Mouse (Mus musculus) forebrain, embryonic 12.5 days (tissue): ENCODE results near the gene Megf8. TPM values are rescaled to one million over a fixed set of nuclear protein-coding genes. Genes with fewer than 3 reads are reported as not detected.

Experiments used
- ATAC-seq: fragments of 200-750 bp; cut with Nextera tagmentation; 2 replicates; pipeline ENCODE4 v1.8.0; 2017; ENCODE audit warnings: moderate TSS enrichment; ENCODE audit not compliant: low FRiP score
- H3K27ac ChIP-seq: fragments of 300-500 bp; sonication (generic); 2 replicates; pipeline ENCODE4 v1.5.1; 2016; ENCODE audit warnings: mild to moderate bottlenecking
- H3K27me3 ChIP-seq: fragments of 300-500 bp; sonication (generic); 2 replicates; pipeline ENCODE4 v1.6.1; 2016; ENCODE audit warnings: mild to moderate bottlenecking
- H3K36me3 ChIP-seq: fragments of 300-500 bp; sonication (generic); replicated peaks from 2 replicates; pipeline ENCODE4 v1.6.1; 2016; ENCODE audit warnings: mild to moderate bottlenecking
- H3K4me1 ChIP-seq: fragments of 300-500 bp; sonication (generic); 2 replicates; pipeline ENCODE4 v1.6.1; 2016
- H3K4me2 ChIP-seq: fragments of 300-500 bp; sonication (generic); 2 replicates; pipeline ENCODE4 v1.6.1; 2016; ENCODE audit warnings: mild to moderate bottlenecking, moderate library complexity
- H3K4me3 ChIP-seq: fragments of 300-500 bp; sonication (generic); replicated peaks from 2 replicates; pipeline ENCODE4 v1.5.1; 2016; ENCODE audit warnings: mild to moderate bottlenecking
- H3K9ac ChIP-seq: fragments of 300-500 bp; sonication (generic); 2 replicates; pipeline ENCODE4 v1.6.1; 2016; ENCODE audit warnings: mild to moderate bottlenecking
- H3K9me3 ChIP-seq: fragments of 300-500 bp; sonication (generic); 2 replicates; pipeline ENCODE4 v1.6.1; 2016
- WGBS: fragments of 180-500 bp; shearing (Covaris S2); methylation state at CpG from one replicate; pipeline ENCODE4 v1.1.7; 2016; 5-methylcytosine and 5-hydroxymethylcytosine counted together
- polyA plus RNA-seq: library from polyadenylated mRNA; unstranded; fragments of >200 nt; fragmentation: Nextera tagmentation; extraction: Ambion mirVana; gene quantifications from 2 replicates; pipeline ENCODE4 v1.2.1, GENCODE M21; 2016

Megf8 gene
- polyA plus RNA-seq, 1 experiment from 2014 or later, result 18.8 TPM

DNA sequence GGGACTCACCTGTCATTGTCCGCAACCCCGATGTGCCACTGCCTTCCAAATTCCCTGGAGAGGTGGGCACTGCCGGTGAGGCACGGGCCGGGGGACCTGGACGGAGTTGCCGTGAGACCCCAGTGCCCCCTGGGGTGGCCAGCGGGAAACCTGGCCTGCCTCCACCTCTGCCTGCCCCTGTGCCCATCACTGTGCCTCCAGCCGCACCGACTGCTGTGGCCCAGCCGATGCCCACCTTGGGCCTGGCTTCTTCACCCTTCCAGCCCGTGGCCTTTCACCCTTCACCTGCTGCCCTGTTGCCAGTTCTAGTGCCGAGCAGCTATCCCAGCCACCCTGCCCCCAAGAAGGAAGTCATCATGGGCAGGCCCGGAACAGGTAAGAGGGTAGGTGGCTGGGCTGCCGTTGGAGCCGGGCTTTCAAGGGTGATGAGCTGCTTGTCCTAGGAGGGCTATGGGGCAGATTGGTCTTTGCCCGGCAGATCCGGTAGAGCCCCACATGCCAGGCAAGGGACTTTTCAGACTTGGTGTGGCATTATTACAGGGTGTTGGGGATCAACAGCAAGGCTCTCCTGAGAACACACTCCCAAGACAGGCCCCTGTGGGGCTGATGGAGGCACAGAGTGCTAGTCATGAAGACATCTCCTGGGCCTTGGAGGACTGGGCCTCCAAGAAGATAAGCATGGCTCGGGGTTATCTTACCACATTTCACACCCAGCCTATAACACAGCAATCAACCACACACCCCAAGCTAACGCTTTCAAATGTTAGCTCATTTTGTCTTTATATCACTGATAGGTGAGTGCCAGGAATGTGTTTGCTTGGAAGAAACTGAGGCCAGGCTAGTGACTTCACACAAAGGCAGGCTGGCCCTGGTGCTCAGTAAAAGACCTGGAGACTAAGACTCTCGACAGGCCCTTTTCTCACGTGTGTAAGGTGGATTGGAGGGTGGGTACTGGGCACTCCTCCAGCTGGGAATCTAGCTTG lies 43.4 kb upstream of the Megf8 start:
- no peaks in the 10 kb centered on the region for H3K9me3 ChIP-seq
- no peak overlapping the region for H3K9ac ChIP-seq
- 93% methylated on average over 22 of the region's 22 CpGs for whole genome bisulfite sequencing
- no peak overlapping the region for H3K27ac ChIP-seq
- no peak overlapping the region for H3K4me2 ChIP-seq
- H3K4me1 ChIP-seq, result peaks cover 36% of the 10 kb centered on the region
- ATAC-seq, result no peak
- no peak overlapping the region for H3K4me3 ChIP-seq
- no peaks in the 10 kb centered on the region for H3K27me3 ChIP-seq
- H3K36me3 ChIP-seq, result peaks cover 30% of the 10 kb centered on the region

DNA sequence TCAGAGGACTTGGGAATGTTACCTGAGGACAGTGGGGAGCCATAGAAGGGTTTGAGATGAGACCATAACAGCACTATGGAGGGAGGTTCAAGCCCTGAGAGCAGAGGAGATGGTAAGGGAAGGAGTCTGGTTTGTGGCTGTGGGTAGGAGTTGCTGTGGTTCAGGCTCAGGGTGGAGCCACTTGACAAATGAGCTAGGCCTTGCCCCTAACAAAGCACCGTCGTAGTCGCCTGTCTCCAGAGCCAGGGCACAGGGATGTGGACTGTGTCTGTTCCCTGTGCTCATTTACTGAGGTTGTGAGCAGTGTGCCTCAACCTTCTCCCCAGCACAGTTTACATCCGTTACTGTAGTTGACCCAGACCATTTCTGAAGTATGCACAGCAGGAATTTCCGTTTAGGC lies 42.4 kb upstream of the Megf8 start:
- WGBS, result 75% methylated on average over 5 of the region's 5 CpGs
- peaks cover 30% of the 10 kb centered on the region for H3K4me1 ChIP-seq
- H3K9me3 ChIP-seq, result no peaks in the 10 kb centered on the region
- H3K27ac ChIP-seq, result no peak overlapping the region
- no peak overlapping the region for H3K4me3 ChIP-seq
- H3K36me3 ChIP-seq, result peaks cover 30% of the 10 kb centered on the region
- no peak for ATAC-seq
- no peak overlapping the region for H3K4me2 ChIP-seq
- H3K9ac ChIP-seq, result no peak overlapping the region
- H3K27me3 ChIP-seq, result no peaks in the 10 kb centered on the region

DNA sequence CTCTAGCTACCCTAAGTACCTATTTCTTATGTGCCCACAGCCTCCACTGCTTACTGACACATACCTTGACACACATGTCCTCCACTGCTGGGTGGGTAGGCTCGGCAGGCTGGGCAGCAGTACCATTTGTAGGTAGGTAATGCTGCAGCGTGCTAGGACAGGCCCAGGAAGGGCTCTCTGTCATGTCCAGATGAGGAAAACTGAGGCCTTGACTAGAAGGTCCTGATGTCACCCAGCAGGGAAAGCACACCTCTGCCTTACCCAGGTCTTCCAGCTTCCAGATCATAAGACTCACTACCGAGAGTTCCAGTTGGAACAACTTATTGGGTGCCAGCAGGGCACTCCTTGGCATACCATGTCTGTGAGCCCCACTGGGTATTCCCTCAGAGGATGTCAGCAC lies 42.0 kb upstream of the Megf8 start:
- no peak overlapping the region for H3K4me3 ChIP-seq
- H3K36me3 ChIP-seq, result peaks cover 30% of the 10 kb centered on the region
- peaks cover 30% of the 10 kb centered on the region for H3K4me1 ChIP-seq
- no peak overlapping the region for H3K9ac ChIP-seq
- H3K27me3 ChIP-seq, result no peaks in the 10 kb centered on the region
- WGBS, result 92% methylated on average over 3 of the region's 3 CpGs
- no peak overlapping the region for H3K4me2 ChIP-seq
- no peak for ATAC-seq
- H3K9me3 ChIP-seq, result no peaks in the 10 kb centered on the region
- H3K27ac ChIP-seq, result no peak overlapping the region

DNA sequence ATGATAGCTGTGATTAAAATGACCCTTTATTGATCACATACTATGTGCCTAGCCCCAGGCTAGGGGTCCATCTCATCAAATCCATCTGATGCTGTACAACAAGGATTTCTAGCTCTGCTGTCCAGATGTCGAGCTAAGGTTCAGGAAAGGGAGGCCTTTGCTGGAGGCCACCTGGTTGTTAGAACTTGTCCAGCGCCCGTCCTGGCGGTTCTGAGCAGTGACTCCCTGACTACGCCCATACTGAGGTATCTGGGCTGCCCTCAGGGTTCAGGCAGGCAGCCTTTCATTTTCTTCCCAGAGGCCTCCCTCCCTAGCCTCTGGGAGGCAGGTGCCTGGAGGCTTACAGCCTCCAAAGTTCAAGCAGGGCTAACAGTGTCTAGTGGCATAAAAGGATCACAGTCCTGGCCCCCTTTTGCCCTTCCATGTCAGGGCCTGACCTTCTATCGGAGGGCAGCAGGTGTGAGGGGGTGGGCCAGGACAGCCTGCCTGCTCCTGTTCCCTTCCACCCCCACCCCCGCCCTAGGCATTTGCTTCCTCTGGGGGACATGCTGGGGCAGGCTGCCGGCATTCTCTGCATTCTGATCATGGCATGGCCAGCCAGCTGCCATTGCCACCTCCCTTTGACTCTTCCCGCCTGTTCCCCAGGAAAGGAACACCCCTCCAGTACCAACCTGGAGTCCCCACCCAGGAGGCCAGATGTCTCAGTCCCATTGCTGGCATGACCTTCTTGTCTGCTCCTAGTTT lies 41.2 kb upstream of the Megf8 start:
- Histone ChIP-seq H3K27ac (no peak overlapping the region), H3K9me3 (no peaks in the 10 kb centered on the region), H3K9ac (peak overlapping the region; percentile 29; the same call in 1 of the 2 replicates), H3K4me3 (no peak overlapping the region), H3K4me2 (no peak overlapping the region), H3K4me1 (peaks cover 35% of the 10 kb centered on the region), H3K27me3 (no peaks in the 10 kb centered on the region), H3K36me3 (peaks cover 30% of the 10 kb centered on the region)
- no peak for ATAC-seq
- WGBS, result 59% methylated on average over 9 of the region's 9 CpGs

DNA sequence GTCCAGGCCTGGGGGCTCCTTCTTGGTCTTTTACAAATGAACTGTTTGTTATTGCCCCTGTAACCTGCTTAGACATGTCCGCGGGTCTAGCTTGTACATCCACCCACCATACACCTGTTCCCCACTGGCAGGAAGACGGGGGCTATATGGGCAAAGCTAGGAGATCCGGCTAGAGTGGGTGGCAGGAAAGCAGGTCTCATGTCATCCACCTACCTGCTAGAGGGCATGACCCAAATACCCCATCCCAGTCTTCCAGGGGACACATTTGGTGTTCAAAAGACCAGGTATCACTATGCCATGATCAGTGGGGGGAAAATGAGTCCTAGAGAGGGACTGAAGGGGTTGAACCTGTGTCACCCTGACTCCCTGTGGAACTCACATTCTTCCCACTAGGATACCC lies 39.6 kb upstream of the Megf8 start:
- peak overlapping the region; percentile 100 for H3K27ac ChIP-seq
- peak overlapping the region; percentile 96 for H3K4me2 ChIP-seq
- whole genome bisulfite sequencing, result 97% methylated on average over 4 of the region's 4 CpGs
- ATAC-seq, result no peak
- H3K27me3 ChIP-seq, result no peaks in the 10 kb centered on the region
- H3K36me3 ChIP-seq, result peaks cover 16% of the 10 kb centered on the region
- peaks cover 45% of the 10 kb centered on the region for H3K4me1 ChIP-seq
- peak overlapping the region; percentile 89; the same call in 1 of the 2 replicates for H3K9ac ChIP-seq
- H3K9me3 ChIP-seq, result no peaks in the 10 kb centered on the region
- no peak overlapping the region for H3K4me3 ChIP-seq

DNA sequence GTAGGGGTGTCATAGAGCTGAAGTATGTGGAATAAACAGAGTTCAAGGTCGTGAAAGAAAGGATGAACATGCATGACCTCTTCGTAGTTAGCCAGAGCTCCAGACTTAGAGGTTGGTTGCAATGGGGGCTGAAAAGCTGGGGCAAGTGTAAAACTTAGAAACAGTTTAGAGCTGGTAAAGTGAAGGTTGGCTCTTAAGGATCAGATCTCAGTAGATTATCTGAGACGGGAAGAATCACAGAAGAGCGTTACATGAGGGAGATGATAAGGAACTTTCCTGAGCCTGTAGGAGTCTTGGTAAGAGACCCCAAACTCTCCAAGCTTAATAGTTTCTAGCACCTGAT lies 39.0 kb upstream of the Megf8 start:
- peaks cover 45% of the 10 kb centered on the region for H3K4me1 ChIP-seq
- ATAC-seq, result no peak

DNA sequence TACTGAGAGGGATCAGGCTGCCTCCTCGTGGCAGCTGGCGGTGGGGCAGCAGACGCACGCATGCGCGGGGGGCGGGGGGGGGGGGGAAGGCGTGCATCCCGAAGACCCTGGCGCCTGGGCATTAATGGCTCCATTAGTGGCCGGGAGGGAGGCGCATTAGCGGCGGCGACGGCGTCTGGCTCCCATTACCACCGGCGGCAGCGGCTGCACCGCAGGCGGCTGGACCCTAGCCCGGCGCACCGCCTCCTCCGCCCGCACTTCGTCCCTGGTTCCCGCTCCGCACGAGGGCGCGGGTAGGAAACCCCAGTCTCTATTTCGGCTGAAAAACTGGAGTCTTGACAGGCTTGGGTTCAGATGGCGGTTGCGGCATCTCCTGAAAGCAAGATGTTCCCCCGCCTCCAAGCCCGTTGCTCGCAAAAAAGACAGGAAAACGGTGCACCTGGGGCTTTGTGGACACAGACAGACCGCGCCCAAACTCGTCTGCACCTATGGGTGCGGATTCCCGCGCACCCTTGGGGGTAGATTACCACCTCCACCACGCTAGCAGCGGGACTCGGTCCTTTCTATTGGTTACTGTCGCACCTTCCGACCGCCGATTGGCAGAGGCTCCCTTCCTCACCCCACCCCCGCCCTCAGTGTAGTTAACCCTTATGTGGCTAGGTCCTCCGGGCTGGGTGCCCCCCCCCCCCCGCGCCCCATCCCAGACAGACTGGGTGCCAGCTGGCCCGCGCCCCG lies 38.5 kb upstream of the Megf8 start:
- peak overlapping the region; percentile 92 for H3K4me3 ChIP-seq
- no peaks in the 10 kb centered on the region for H3K9me3 ChIP-seq
- peaks cover 51% of the 10 kb centered on the region for H3K4me1 ChIP-seq
- H3K27me3 ChIP-seq, result no peaks in the 10 kb centered on the region
- H3K4me2 ChIP-seq, result peak overlapping the region; percentile 96
- under 1% methylated on average over 56 of the region's 60 CpGs for WGBS
- peak; percentile 67 for ATAC-seq
- H3K9ac ChIP-seq, result peak overlapping the region; percentile 89
- H3K36me3 ChIP-seq, result peaks cover 5% of the 10 kb centered on the region; the same call in 1 of the 2 replicates
- peak overlapping the region; percentile 100 for H3K27ac ChIP-seq

More for the DNA sequence above, 39.0 kb upstream of the Megf8 start:
- H3K4me2 ChIP-seq, result peak overlapping the region; percentile 96
- H3K9me3 ChIP-seq, result no peaks in the 10 kb centered on the region
- peak overlapping the region; percentile 100 for H3K27ac ChIP-seq
- WGBS, result 14% methylated on average over 4 of the region's 4 CpGs
- peak overlapping the region; percentile 92 for H3K4me3 ChIP-seq
- peaks cover 11% of the 10 kb centered on the region for H3K36me3 ChIP-seq
- peak overlapping the region; percentile 89 for H3K9ac ChIP-seq
- H3K27me3 ChIP-seq, result no peaks in the 10 kb centered on the region

DNA sequence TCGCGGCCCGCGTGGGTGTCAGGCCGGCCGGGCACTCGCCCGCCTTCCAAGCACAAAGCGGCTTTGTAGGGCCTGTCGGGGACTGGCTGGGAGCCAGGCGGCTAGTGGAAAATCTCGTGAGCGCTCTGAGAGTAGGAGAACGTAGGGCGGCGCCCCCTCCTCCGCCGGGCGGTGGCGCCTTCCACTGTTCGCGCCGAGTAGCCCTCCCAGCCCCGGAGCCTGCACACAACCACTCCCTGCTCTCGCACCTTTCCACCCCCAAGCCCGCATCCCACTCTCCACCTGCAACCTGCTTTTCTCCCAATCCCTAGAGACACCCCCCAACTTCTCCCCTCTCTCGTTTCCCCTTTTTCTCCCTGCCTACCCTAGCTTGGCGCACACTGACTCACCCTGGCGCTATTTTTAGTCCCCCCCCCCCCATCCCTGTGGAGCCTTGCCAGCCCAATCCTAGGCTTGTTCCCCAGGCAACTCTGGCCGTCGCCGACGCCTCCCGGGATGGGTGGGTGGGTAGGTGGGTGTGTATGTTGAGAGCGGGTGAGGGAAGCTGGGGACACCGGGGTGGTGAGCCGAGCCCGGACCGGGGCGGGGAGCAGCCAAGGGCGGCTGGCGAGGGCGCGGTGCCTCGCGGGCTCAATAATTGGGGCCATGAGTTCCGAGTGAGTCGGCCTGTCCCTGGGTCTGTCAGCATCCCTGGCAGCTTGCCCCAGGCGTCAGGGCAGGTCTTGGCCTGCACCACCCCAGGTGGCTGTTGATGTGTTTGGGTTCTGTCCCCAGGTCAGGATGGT lies 37.7 kb upstream of the Megf8 start:
- H3K27ac ChIP-seq, result peak overlapping the region; percentile 100
- ATAC-seq, result peak; percentile 67
- H3K27me3 ChIP-seq, result no peaks in the 10 kb centered on the region
- H3K4me2 ChIP-seq, result peak overlapping the region; percentile 96
- peak overlapping the region; percentile 92 for H3K4me3 ChIP-seq
- no peaks in the 10 kb centered on the region for H3K36me3 ChIP-seq
- no peaks in the 10 kb centered on the region for H3K9me3 ChIP-seq
- peak overlapping the region; percentile 89 for H3K9ac ChIP-seq
- 1% methylated on average over 46 of the region's 49 CpGs for WGBS
- H3K4me1 ChIP-seq, result peaks cover 58% of the 10 kb centered on the region

DNA sequence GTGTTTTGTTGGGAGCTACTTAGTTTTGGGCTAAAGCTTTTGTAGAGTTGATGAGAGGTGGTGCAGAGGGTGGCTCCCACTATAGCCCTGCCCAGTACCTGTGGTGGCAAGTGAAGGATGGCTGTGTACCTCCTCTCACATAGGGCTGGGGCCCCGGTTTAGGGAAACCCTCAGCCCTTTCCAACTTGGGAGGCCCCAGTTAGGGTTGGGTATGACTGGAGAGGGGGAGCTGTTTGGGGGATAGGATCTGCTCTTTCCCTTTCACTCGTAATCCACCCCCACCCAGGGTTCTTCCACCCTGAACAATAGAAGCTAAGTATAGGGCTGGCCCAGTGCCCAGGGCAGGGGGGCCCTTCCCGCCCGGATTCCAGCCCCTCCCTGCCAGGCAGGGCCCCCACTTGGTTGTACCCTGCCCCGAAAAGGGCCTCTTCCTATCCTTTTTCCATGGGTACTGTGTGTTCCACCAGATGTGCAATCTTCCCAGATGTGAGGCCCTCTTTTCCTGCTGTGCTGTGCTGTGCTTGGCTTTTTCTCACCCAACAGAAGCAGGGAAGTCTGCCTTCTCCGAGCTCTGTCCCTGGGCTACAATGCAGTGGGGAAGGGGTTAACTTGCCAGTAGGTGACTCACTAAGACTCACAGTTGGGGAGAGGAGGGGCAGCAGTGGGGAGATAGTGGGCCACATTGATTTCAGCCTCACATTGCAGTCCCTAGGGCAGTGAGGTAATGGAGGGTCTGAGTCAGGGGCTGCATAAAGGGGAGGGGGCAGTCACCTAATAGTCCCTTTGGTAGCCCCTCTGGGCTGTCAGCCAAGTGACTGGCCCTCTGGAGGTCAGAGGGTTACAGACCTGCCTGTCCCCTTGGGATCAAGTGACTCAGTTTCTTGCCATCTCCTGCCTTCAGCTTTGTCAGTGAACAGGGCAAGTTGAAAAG lies 36.8 kb upstream of the Megf8 start:
- peaks cover 4% of the 10 kb centered on the region for H3K36me3 ChIP-seq
- peak overlapping the region; percentile 92 for H3K4me3 ChIP-seq
- H3K9ac ChIP-seq, result peak overlapping the region; percentile 89
- ATAC-seq, result peak; percentile 9
- WGBS, result 0% methylated on average over 5 of the region's 6 CpGs
- peak overlapping the region; percentile 100 for H3K27ac ChIP-seq
- H3K4me2 ChIP-seq, result peak overlapping the region; percentile 96
- peaks cover 67% of the 10 kb centered on the region for H3K4me1 ChIP-seq
- H3K27me3 ChIP-seq, result no peaks in the 10 kb centered on the region
- H3K9me3 ChIP-seq, result no peaks in the 10 kb centered on the region

DNA sequence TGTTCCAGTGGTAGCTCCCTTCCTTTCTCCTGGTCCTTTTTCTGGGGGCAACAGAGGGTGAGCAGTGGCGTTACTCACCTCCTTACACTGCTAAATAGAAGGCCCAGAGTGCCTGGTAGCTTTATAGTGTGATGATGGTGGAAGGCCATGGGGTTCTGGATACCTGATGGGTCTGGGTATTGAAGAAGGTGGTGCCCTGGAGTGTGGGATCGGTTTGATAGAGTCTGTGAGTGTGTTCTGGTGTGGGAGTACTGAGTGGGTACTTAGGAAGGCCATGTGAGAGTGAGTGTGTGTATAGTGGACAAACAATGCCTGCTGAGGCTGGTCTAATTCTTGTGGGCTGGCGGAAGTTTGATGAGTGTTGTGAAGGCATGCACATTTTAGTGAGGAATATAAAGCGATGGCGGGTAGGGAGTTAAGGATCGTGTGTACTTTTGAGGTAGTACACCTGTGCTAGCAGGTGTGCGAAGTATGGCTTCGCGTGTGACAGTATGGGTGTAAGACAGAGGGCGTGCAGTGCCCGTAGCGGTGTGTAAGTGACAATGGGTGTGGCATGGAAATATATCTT lies 35.7 kb upstream of the Megf8 start:
- peak overlapping the region; percentile 96 for H3K4me2 ChIP-seq
- WGBS, result 18% methylated on average over 12 of the region's 12 CpGs
- H3K27me3 ChIP-seq, result no peaks in the 10 kb centered on the region
- peak overlapping the region; percentile 100 for H3K27ac ChIP-seq
- peaks cover 66% of the 10 kb centered on the region for H3K4me1 ChIP-seq
- no peak; the same call in 1 of the 2 replicates for ATAC-seq
- no peaks in the 10 kb centered on the region for H3K9me3 ChIP-seq
- peaks cover 16% of the 10 kb centered on the region for H3K36me3 ChIP-seq
- H3K4me3 ChIP-seq, result peak overlapping the region; percentile 92
- H3K9ac ChIP-seq, result peak overlapping the region; percentile 89
